Mouse (Mus musculus) kidney, adult 2 months (tissue): ENCODE data around the gene Agtpbp1.

Experiments
- CTCF ChIP-seq: fragments of 200-500 bp; conservative IDR thresholded peaks from 2 replicates; pipeline ENCODE4 v1.5.1; 2011; ENCODE audit warnings: low read depth, mild to moderate bottlenecking, control low read depth, low read length, moderate library complexity, mixed read lengths; ENCODE audit not compliant: insufficient read depth, insufficient read length
- POLR2A ChIP-seq: fragments of 200-500 bp; IDR thresholded peaks from one replicate; pipeline ENCODE4 v1.6.1; 2011; ENCODE audit warnings: low read depth, low read length, control low read depth

DNA sequence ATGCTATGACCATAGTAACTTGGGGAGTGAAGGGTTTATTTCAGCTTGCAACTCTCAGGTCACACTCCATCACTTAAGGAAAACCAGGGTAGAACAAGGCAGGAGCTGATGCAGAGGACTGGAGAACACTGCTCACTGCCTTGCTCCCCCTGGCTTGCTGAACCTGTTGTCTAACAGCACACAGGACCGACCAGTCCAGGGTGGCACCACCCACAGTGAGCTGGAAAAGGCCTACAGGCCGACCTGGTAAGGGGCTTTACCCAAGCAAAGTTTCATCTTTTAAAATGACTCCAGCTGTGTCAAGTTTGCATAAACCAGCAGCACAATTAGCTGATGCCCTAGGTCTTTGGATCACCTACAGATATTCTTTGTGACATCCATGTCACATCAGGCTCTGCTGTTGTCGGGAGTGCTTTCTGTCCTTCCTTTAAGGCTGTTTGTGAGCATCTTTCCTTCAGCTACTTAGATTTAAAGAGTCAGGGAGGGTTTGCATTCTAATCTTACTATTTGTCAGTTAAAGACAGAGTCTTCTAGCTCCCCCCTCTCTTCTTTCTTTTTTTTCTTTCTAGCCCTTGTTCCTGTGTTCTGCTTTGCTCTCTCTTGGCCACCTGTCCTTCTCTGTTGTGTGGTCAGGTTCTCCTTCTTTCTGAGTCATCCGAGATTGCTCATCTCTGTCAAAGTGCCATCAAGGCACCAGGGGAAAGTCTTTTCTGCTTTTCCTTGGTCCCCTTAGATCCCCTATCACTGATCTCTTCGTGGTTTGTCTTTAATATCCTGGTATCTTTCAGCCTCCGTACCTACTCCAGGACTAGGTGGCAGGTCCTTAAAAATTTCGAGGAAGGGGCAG lies 36.8 kb upstream of the Agtpbp1 start:
- TF ChIP-seq CTCF, result no peak
- TF ChIP-seq POLR2A, result no peak
